Mouse (Mus musculus) stomach, embryonic 16.5 days (tissue): Measurements from ENCODE around the gene Brat1. TPM values are rescaled to one million over a fixed set of nuclear protein-coding genes. Genes with fewer than 3 reads are reported as not detected.

ENCODE experiments used
- ATAC-seq: fragments of 200-750 bp; cut with Nextera tagmentation; 2 replicates; pipeline ENCODE4 v1.8.0; 2017; ENCODE audit warnings: moderate number of reproducible peaks, moderate TSS enrichment; ENCODE audit not compliant: insufficient read depth, low FRiP score
- H3K27ac ChIP-seq: fragments of 300-500 bp; sonication (generic); 2 replicates; pipeline ENCODE4 v1.5.1; 2014; ENCODE audit warnings: low read length
- H3K27me3 ChIP-seq: fragments of 300-500 bp; sonication (generic); 2 replicates; pipeline ENCODE4 v1.6.1; 2014; ENCODE audit warnings: low read length, control low read depth, mixed read lengths; ENCODE audit not compliant: control insufficient read depth, insufficient read depth
- H3K36me3 ChIP-seq: fragments of 300-500 bp; sonication (generic); 2 replicates; pipeline ENCODE4 v1.6.1; 2014; ENCODE audit warnings: low read length; ENCODE audit not compliant: control insufficient read depth, insufficient read depth
- H3K4me1 ChIP-seq: fragments of 300-500 bp; sonication (generic); 2 replicates; pipeline ENCODE4 v1.6.1; 2014; ENCODE audit warnings: low read length, control low read depth, mixed read lengths; ENCODE audit not compliant: control insufficient read depth, insufficient read depth
- H3K4me2 ChIP-seq: fragments of 300-500 bp; sonication (generic); 2 replicates; pipeline ENCODE4 v1.6.1; 2014; ENCODE audit warnings: low read depth, low read length, mixed read lengths
- H3K4me3 ChIP-seq: fragments of 300-500 bp; sonication (generic); replicated peaks from 2 replicates; pipeline ENCODE4 v1.5.1; 2014; ENCODE audit warnings: mild to moderate bottlenecking, low read length
- H3K9ac ChIP-seq: fragments of 300-500 bp; sonication (generic); 2 replicates; pipeline ENCODE4 v1.6.1; 2014; ENCODE audit warnings: low read length
- H3K9me3 ChIP-seq: fragments of 300-500 bp; sonication (generic); replicated peaks from 2 replicates; pipeline ENCODE4 v1.6.1; 2016; ENCODE audit warnings: low read length, control low read depth; ENCODE audit not compliant: control insufficient read depth
- WGBS: fragments of 180-500 bp; shearing (Covaris S2); extraction: QIAGEN DNeasy Blood & Tissue Kit; methylation state at CpG from one replicate; pipeline ENCODE4 v1.1.7; 2014; 5-methylcytosine and 5-hydroxymethylcytosine counted together
- polyA plus RNA-seq: library from polyadenylated mRNA; unstranded; fragments of >200 nt; fragmentation: Nextera tagmentation; extraction: Ambion mirVana; gene quantifications from 2 replicates; pipeline ENCODE4 v1.2.1, GENCODE M21; 2015

Gene Brat1
- polyA plus RNA-seq, 1 experiment from 2014 or later, result 20.4 TPM

GRCm38 (mm10) chr5:140768333-140768732 is 63.5 kb downstream of the Brat1 start:
- no peaks in the 10 kb centered on the region for H3K9me3 ChIP-seq
- no peak for ATAC-seq
- H3K4me2 ChIP-seq, result peak overlapping the region; percentile 22; the same call in 1 of the 2 replicates
- peak overlapping the region; percentile 97 for H3K27ac ChIP-seq
- H3K27me3 ChIP-seq, result no peaks in the 10 kb centered on the region
- no peaks in the 10 kb centered on the region for H3K36me3 ChIP-seq
- H3K9ac ChIP-seq, result no peak overlapping the region; the same call in 1 of the 2 replicates
- peaks cover 55% of the 10 kb centered on the region for H3K4me1 ChIP-seq
- H3K4me3 ChIP-seq, result no peak overlapping the region
- 43% methylated on average over 5 of the region's 5 CpGs for WGBS

Other genes with a start within 250 kb of the Brat1 start
- 22.6 and 27.4 TPM in 2 replicates for gene Chst12, start 199.5 kb upstream of the Brat1 start, polyA plus RNA-seq
- 0.71 TPM in 1 of 2 replicates, not detected in the other for gene Grifin, start 139.9 kb upstream of the Brat1 start, polyA plus RNA-seq
- gene Lfng, start 97.7 kb upstream of the Brat1 start, polyA plus RNA-seq, result 21.5 and 21.6 TPM in 2 replicates
- gene Ttyh3, start 56.0 kb upstream of the Brat1 start, polyA plus RNA-seq, result 13.8 and 17.8 TPM in 2 replicates
- gene Iqce, start 2.6 kb upstream of the Brat1 start, polyA plus RNA-seq, result 19.2 and 21.1 TPM in 2 replicates
- 1.00 and 1.2 TPM in 2 replicates for gene Amz1, start 19.1 kb downstream of the Brat1 start, polyA plus RNA-seq
- 6.9 and 7.2 TPM in 2 replicates for gene Gna12, start 125.4 kb downstream of the Brat1 start, polyA plus RNA-seq